Mouse (Mus musculus) heart, embryonic 16.5 days (tissue): ENCODE data around the gene Igf1. TPM values are rescaled to one million over a fixed set of nuclear protein-coding genes. Genes with fewer than 3 reads are reported as not detected.

Source experiments
- ATAC-seq: fragments of 200-750 bp; cut with Nextera tagmentation; replicated peaks from 2 replicates; pipeline ENCODE4 v1.8.0; 2017; ENCODE audit warnings: moderate number of reproducible peaks; ENCODE audit not compliant: insufficient read depth, low FRiP score; ENCODE audit errors: extremely low read depth
- H3K27ac ChIP-seq: fragments of 300-500 bp; sonication (generic); 2 replicates; pipeline ENCODE4 v1.5.1; 2014; ENCODE audit warnings: mild to moderate bottlenecking, low read length, control low read depth, moderate library complexity
- H3K27me3 ChIP-seq: fragments of 300-500 bp; sonication (generic); 2 replicates; pipeline ENCODE4 v1.6.1; 2014; ENCODE audit warnings: low read length, mixed read lengths; ENCODE audit not compliant: control insufficient read depth, insufficient read depth
- H3K36me3 ChIP-seq: fragments of 300-500 bp; sonication (generic); 2 replicates; pipeline ENCODE4 v1.6.1; 2014; ENCODE audit not compliant: control insufficient read depth, insufficient read depth
- H3K4me1 ChIP-seq: fragments of 300-500 bp; sonication (generic); 2 replicates; pipeline ENCODE4 v1.6.1; 2014; ENCODE audit warnings: low read length, mixed read lengths; ENCODE audit not compliant: control insufficient read depth, insufficient read depth
- H3K4me2 ChIP-seq: fragments of 300-500 bp; sonication (generic); 2 replicates; pipeline ENCODE4 v1.6.1; 2014; ENCODE audit warnings: low read depth, mild to moderate bottlenecking, control low read depth, low read length
- H3K4me3 ChIP-seq: fragments of 300-500 bp; sonication (generic); 2 replicates; pipeline ENCODE4 v1.5.1; 2014; ENCODE audit warnings: mild to moderate bottlenecking, control low read depth, low read length
- H3K9ac ChIP-seq: fragments of 300-500 bp; sonication (generic); 2 replicates; pipeline ENCODE4 v1.6.1; 2014; ENCODE audit warnings: low read length, control low read depth
- H3K9me3 ChIP-seq: fragments of 300-500 bp; sonication (generic); replicated peaks from 2 replicates; pipeline ENCODE4 v1.6.1; 2016; ENCODE audit warnings: low read length; ENCODE audit not compliant: control insufficient read depth
- WGBS: fragments of 180-500 bp; shearing (Covaris S2); extraction: QIAGEN DNeasy Blood & Tissue Kit; methylation state at CpG from one replicate; pipeline ENCODE4 v1.1.7; 2014; 5-methylcytosine and 5-hydroxymethylcytosine counted together
- polyA plus RNA-seq: library from polyadenylated mRNA; unstranded; fragments of >200 nt; fragmentation: Nextera tagmentation; extraction: Ambion mirVana; gene quantifications from 2 replicates; pipeline ENCODE4 v1.2.1, GENCODE M21; 2015

Igf1 gene
- polyA plus RNA-seq, 1 experiment from 2014 or later: 28.0 TPM

DNA sequence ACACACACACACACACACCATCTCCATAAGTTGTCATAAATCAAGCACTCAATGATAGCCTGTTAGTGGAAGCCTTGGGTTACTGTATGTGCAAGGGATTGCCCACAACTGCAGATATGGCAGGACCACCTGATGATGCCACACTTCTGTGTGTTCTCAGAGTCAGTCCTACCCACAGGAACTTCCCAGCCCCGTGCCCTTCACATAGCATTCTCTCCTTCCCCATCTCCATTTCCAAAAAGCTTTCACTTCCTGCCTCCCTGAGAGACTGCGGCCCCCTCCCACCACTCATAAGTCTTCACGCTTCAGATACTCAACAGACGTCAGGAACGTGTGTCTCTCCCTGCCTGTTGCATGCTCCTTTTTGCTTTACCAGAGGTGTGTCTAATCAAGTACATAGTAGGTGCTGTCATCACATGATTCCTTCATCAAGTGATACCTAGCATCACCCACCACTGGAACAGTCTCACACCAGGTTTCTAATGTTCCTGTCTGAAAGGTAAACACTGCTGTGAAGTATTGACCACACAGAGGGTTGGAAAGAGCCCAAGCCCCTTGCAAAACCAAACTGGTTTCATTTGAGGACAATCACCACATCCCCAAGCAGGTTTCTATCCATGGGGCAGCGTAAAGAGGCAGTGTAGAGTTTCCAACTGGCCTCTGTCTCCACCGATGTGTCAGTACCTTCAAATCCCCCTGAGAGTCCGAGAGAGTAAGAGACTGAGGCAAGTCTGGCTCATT is 680 bp upstream of the Igf1 start:
- Histone ChIP-seq H3K4me2 (peak overlapping the region; percentile 70), H3K9ac (0 out of 2 replicates have a peak overlapping the region, but pooled peaks have one; percentile 4), H3K27me3 (no peaks in the 10 kb centered on the region), H3K4me3 (no peak overlapping the region), H3K9me3 (peaks cover 3% of the 10 kb centered on the region), H3K27ac (peak overlapping the region; percentile 83), H3K36me3 (no peaks in the 10 kb centered on the region), H3K4me1 (peaks cover 31% of the 10 kb centered on the region)
- WGBS: 38% methylated on average over 8 of the region's 8 CpGs
- ATAC-seq: no peak

DNA sequence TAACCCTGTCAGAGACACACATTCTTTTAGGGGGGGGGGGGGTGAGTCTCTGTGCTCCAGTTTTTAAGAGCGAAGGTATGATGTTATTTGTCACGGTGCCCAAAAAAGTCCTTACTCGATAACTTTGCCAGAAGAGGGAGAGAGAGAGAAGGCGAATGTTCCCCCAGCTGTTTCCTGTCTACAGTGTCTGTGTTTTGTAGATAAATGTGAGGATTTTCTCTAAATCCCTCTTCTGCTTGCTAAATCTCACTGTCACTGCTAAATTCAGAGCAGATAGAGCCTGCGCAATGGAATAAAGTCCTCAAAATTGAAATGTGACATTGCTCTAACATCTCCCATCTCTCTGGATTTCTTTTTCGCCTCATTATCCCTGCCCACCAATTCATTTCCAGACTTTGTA is 874 bp downstream of the Igf1 start:
- Histone ChIP-seq H3K27me3 (no peaks in the 10 kb centered on the region), H3K9me3 (peaks cover 3% of the 10 kb centered on the region), H3K4me2 (peak overlapping the region; percentile 70), H3K27ac (peak overlapping the region; percentile 83), H3K9ac (peak overlapping the region; percentile 79), H3K36me3 (no peaks in the 10 kb centered on the region), H3K4me3 (peak overlapping the region; percentile 69), H3K4me1 (peaks cover 40% of the 10 kb centered on the region)
- WGBS: 13% methylated on average over 6 of the region's 6 CpGs
- ATAC-seq: peak; percentile 49

DNA sequence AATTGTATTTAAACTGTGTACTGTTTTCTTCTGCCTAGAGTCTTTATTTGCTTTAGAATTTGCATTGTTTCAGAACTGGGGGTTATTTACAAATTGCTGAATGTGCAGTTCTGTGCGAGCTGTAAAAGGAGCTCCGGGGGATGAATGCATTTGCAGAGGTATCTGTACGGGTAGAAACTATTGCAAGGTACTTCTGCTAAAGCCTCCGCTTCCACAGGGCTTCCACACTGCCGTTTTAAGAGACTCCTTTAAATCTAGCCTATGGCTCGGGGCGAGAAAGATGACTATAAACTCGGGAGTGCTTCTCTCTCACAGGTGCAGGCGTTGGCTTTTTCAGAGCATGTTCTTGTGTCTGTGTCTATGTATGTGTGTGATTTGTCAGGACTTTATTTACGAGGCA is 1.4 kb downstream of the Igf1 start:
- peaks cover 3% of the 10 kb centered on the region for H3K9me3 ChIP-seq
- 9% methylated on average over 10 of the region's 10 CpGs for WGBS
- ATAC-seq: no peak
- no peaks in the 10 kb centered on the region for H3K36me3 ChIP-seq
- no peaks in the 10 kb centered on the region for H3K27me3 ChIP-seq
- peak overlapping the region; percentile 83 for H3K27ac ChIP-seq
- H3K4me2 ChIP-seq: peak overlapping the region; percentile 70
- H3K9ac ChIP-seq: peak overlapping the region; percentile 79
- H3K4me3 ChIP-seq: peak overlapping the region; percentile 69
- peaks cover 40% of the 10 kb centered on the region for H3K4me1 ChIP-seq

DNA sequence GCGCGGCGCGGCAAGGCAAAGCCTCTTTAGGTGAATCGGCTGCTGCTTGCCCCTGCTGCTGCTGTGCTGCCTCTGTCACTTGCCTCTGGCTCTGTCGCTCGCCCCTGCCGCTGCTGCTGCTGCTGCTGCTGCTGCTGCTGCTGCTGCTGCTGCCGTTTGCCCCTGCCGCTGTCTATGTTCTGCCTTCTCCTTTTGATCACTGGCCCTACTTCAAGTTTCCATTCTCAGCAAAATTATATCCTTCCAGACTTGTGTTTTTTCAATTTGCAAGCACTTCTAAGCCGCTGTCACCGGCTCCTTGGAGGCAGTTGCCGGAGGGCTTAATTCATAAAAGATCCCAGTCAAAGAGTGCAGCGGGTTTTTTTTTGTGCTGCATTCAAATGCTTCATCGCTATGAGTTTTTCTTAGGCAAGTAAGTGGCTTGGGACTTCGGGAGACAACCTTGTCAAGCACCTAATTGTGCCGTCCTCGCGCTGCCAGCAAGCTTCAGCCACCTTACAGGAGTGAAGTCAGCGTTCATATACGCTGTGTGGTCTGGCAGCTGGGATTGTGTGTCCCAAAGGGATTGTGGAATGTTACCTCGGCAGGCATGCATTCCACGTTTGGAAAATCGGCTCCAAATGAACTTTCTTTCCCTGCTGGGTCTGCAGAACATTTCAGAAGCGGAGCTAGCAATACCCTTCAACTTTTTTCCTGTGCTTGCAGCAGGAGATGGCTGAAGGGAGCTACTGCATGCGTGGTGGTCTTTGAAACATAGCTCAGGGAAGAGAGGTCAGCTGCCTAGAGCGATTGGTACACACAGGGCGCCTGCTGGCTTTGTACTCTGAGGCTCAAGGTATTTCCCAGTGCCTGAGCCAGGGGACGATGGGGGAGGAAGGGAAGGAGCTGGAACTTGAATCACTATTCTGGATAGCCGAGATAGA is 2.4 kb downstream of the Igf1 start:
- Histone ChIP-seq H3K36me3 (peaks cover 2% of the 10 kb centered on the region; the same call in 1 of the 2 replicates), H3K27ac (peak overlapping the region; percentile 83), H3K4me3 (peak overlapping the region; percentile 69), H3K9ac (peak overlapping the region; percentile 79), H3K4me1 (peaks cover 34% of the 10 kb centered on the region), H3K4me2 (peak overlapping the region; percentile 70), H3K9me3 (peaks cover 3% of the 10 kb centered on the region), H3K27me3 (no peaks in the 10 kb centered on the region)
- WGBS: 3% methylated on average over 30 of the region's 30 CpGs
- ATAC-seq: 0 out of 2 replicates have a peak, but pooled peaks have one; percentile 43

DNA sequence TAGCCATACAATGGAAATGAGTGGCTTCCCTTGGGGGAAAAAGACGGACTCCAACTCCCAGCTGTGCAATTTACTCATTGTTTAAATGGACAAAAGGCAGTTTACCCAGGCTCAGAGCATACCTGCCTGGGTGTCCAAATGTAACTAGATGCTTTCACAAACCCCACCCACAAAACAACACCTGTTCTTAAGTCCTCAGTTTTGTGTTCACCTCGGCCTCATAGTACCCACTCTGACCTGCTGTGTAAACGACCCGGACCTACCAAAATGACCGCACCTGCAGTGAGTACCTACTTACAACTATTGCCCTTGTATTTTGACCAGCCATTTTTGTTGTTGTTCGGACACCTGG is 3.0 kb downstream of the Igf1 start:
- Histone ChIP-seq H3K36me3 (peaks cover 4% of the 10 kb centered on the region; the same call in 1 of the 2 replicates), H3K4me1 (peaks cover 29% of the 10 kb centered on the region), H3K9ac (peak overlapping the region; percentile 79), H3K27ac (peak overlapping the region; percentile 83), H3K4me2 (peak overlapping the region; percentile 70), H3K4me3 (peak overlapping the region; percentile 69), H3K9me3 (peaks cover 3% of the 10 kb centered on the region), H3K27me3 (no peaks in the 10 kb centered on the region)
- no peak for ATAC-seq
- 78% methylated on average over 6 of the region's 6 CpGs for WGBS

DNA sequence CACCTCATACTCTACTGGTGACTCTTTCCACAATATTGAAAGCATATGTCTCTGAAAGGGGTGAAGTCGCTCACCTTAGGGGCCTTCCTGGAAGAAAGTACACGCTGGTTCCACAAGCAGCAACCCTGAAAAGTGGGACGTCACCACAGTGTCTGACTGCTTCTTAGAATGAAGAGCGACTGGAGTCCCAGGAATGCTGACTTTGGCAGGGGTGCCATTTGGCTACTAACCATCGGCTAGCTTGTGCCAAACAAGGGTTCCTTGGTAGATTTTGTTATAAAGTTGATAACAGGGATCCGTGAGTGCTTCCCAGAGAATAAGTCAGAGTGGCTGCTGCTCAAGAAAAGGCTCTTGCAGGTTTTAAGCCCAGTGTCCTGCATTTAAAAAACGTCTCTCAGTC is 4.8 kb downstream of the Igf1 start:
- Histone ChIP-seq H3K27me3 (no peaks in the 10 kb centered on the region), H3K9me3 (peaks cover 3% of the 10 kb centered on the region), H3K27ac (peak overlapping the region; percentile 49; the same call in 1 of the 2 replicates), H3K36me3 (peaks cover 4% of the 10 kb centered on the region), H3K4me3 (no peak overlapping the region), H3K9ac (peak overlapping the region; percentile 21; the same call in 1 of the 2 replicates), H3K4me2 (0 out of 2 replicates have a peak overlapping the region, but pooled peaks have one; percentile 1), H3K4me1 (peaks cover 27% of the 10 kb centered on the region)
- no peak for ATAC-seq
- 48% methylated on average over 7 of the region's 7 CpGs for WGBS

DNA sequence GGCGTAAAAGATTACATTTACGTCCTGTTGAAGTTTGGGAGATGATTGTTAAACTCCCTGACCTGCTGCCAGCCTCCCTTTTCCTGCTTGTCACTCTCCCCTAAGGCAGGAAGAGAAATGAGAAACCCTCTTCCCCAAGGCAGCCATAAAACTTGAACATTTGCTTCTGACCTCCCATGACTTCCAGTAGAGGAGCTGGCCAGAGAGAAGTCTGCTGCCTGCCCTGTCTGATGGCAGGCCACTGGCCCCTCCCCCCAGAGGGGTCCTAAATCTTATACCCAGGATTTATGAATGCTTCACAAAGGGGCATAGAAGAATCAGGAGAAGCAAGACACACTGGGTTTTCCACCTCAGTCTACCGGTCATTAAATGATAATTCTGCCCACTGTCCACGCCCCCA is 5.3 kb downstream of the Igf1 start:
- WGBS: 67% methylated on average over 4 of the region's 4 CpGs
- Histone ChIP-seq H3K27me3 (no peaks in the 10 kb centered on the region), H3K4me1 (peaks cover 22% of the 10 kb centered on the region), H3K36me3 (peaks cover 6% of the 10 kb centered on the region), H3K27ac (peak overlapping the region; percentile 49; the same call in 1 of the 2 replicates), H3K4me3 (no peak overlapping the region), H3K4me2 (no peak overlapping the region), H3K9ac (peak overlapping the region; percentile 21; the same call in 1 of the 2 replicates), H3K9me3 (peaks cover 3% of the 10 kb centered on the region)
- no peak for ATAC-seq

DNA sequence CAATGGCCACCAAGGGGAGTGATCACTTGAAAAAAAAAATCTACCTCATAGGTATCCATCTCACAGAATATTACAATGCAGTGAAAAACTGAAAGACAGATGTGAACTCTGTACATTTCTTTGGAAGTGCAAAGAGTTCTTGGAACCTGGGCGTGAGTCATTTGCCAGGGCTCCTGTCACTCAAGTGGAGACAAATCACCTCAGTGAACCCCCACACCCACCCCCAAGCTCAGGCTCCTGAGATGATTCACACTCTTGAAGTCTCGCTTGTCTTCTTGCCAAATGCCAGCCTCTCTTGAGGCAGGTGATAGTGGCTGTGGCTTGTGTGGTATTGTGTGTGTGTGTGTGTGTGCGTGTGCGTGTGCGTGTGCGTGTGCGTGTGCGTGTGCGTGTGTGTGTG is 7.6 kb downstream of the Igf1 start:
- no peak overlapping the region for H3K4me3 ChIP-seq
- no peak overlapping the region for H3K4me2 ChIP-seq
- peaks cover 17% of the 10 kb centered on the region for H3K4me1 ChIP-seq
- H3K27ac ChIP-seq: no peak overlapping the region
- no peak overlapping the region for H3K9ac ChIP-seq
- peaks cover 10% of the 10 kb centered on the region for H3K36me3 ChIP-seq
- WGBS: 92% methylated on average over 9 of the region's 9 CpGs
- no peak for ATAC-seq
- peaks cover 3% of the 10 kb centered on the region for H3K9me3 ChIP-seq
- H3K27me3 ChIP-seq: no peaks in the 10 kb centered on the region
